Mouse (Mus musculus): Measurements from ENCODE around the gene Pik3c2g. TPM values are rescaled to one million over a fixed set of nuclear protein-coding genes. Genes with fewer than 3 reads are reported as not detected.

Pik3c2g gene
- polyA plus RNA-seq, 1 experiment, result not detected

DNA sequence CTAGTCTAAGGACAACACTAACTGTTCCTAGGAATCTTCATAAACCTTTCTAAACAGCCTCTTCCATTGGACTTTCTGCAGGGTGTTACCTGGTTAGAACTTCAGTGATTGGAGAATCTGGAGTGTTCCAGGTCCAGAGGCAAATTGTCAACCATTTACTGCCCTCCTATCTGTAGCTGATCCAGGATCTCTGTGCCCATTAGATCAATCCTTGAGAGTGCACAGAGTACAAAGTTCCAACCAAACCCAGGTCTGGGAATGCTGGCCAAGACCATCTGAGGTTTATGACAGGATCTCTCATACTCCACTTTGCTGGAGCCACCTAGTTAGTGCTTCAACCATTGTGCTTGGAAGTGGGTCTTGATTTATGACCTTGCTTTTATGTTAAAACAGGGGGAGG, 394.0 kb downstream of the Pik3c2g start:
- no peak overlapping the region for H3K27ac ChIP-seq (ENCODE audit: insufficient read depth, low read length)
- H3K4me3 ChIP-seq (ENCODE audit: extremely low read depth, insufficient read depth, insufficient read length), result no peak overlapping the region
- TF ChIP-seq POLR2A (IDR thresholded peaks at IDR 0.05; ENCODE audit: low read depth, low read length), result no peak
- TF ChIP-seq CTCF (IDR thresholded peaks at IDR 0.05; ENCODE audit: extremely low read depth, insufficient read depth, insufficient read length, insufficient replicate concordance), result no peak
- H3K36me3 ChIP-seq (ENCODE audit: control insufficient read depth, insufficient read depth, low read length), result no peaks in the 10 kb centered on the region
- H3K4me1 ChIP-seq (ENCODE audit: control insufficient read depth, insufficient read depth, insufficient read length), result no peaks in the 10 kb centered on the region
- no peaks in the 10 kb centered on the region for H3K27me3 ChIP-seq (ENCODE audit: control insufficient read depth, insufficient read depth, low read length)
- no peak for DNase-seq (ENCODE audit: low read depth in 1 of 2, low spot score in 2 of 2)

DNA sequence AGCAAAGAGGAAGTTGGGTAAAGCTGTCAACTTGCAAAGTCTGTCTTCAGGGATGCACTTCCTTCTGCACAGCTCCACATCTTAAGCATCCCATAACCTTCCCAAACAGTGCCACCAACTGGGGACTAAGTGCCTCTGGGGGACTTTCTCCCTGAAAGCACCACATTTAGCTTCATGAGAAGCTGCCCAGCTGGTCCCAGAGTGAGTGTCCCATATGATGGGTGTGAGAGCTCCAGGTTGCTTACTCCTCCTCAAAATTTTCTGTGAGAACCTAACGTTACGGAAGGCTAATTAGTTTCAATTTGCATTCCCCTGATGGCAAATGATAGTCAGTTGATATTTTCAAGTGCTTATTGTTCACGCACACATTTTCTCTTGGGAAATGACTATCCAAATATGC, 397.0 kb downstream of the Pik3c2g start:
- H3K36me3 ChIP-seq (ENCODE audit: control insufficient read depth, insufficient read depth, low read length), result no peaks in the 10 kb centered on the region
- DNase-seq (ENCODE audit: low read depth in 1 of 2, low spot score in 2 of 2), result no peak
- no peaks in the 10 kb centered on the region for H3K27me3 ChIP-seq (ENCODE audit: control insufficient read depth, insufficient read depth, low read length)
- H3K4me1 ChIP-seq (ENCODE audit: control insufficient read depth, insufficient read depth, insufficient read length), result no peaks in the 10 kb centered on the region
- TF ChIP-seq POLR2A (IDR thresholded peaks at IDR 0.05; ENCODE audit: low read depth, low read length), result no peak
- TF ChIP-seq CTCF (IDR thresholded peaks at IDR 0.05; ENCODE audit: extremely low read depth, insufficient read depth, insufficient read length, insufficient replicate concordance), result no peak
- H3K4me3 ChIP-seq (ENCODE audit: extremely low read depth, insufficient read depth, insufficient read length), result no peak overlapping the region
- no peak overlapping the region for H3K27ac ChIP-seq (ENCODE audit: insufficient read depth, low read length)
- WGBS, result 88% methylated on average over 3 of the region's 3 CpGs

GRCm38 (mm10) chr6:139986564-139986963, 399.5 kb downstream of the Pik3c2g start:
- H3K4me3 ChIP-seq (ENCODE audit: extremely low read depth, insufficient read depth, insufficient read length), result no peak overlapping the region
- no peaks in the 10 kb centered on the region for H3K27me3 ChIP-seq (ENCODE audit: control insufficient read depth, insufficient read depth, low read length)
- WGBS, result 83% methylated on average over 2 of the region's 2 CpGs
- no peaks in the 10 kb centered on the region for H3K36me3 ChIP-seq (ENCODE audit: control insufficient read depth, insufficient read depth, low read length)
- no peak for DNase-seq (ENCODE audit: low read depth in 1 of 2, low spot score in 2 of 2)
- no peak overlapping the region for H3K27ac ChIP-seq (ENCODE audit: insufficient read depth, low read length)
- TF ChIP-seq POLR2A (IDR thresholded peaks at IDR 0.05; ENCODE audit: low read depth, low read length) (no peak), CTCF (IDR thresholded peaks at IDR 0.05; ENCODE audit: extremely low read depth, insufficient read depth, insufficient read length, insufficient replicate concordance) (no peak)
- no peaks in the 10 kb centered on the region for H3K4me1 ChIP-seq (ENCODE audit: control insufficient read depth, insufficient read depth, insufficient read length)

- Histone ChIP-seq H3K27ac (ENCODE audit: insufficient read depth, low read length) (no peak overlapping the region), H3K36me3 (ENCODE audit: control insufficient read depth, insufficient read depth, low read length) (no peaks in the 10 kb centered on the region), H3K4me3 (ENCODE audit: extremely low read depth, insufficient read depth, insufficient read length) (no peak overlapping the region), H3K4me1 (ENCODE audit: control insufficient read depth, insufficient read depth, insufficient read length) (no peaks in the 10 kb centered on the region), H3K27me3 (ENCODE audit: control insufficient read depth, insufficient read depth, low read length) (no peaks in the 10 kb centered on the region)
- TF ChIP-seq POLR2A (IDR thresholded peaks at IDR 0.05; ENCODE audit: low read depth, low read length), result no peak
- TF ChIP-seq CTCF (IDR thresholded peaks at IDR 0.05; ENCODE audit: extremely low read depth, insufficient read depth, insufficient read length, insufficient replicate concordance), result no peak
- 92% methylated on average over 6 of the region's 6 CpGs for WGBS
- no peak for DNase-seq (ENCODE audit: low read depth in 1 of 2, low spot score in 2 of 2)
Observed at GRCm38 (mm10) chr6:139989075-139989474, 402.1 kb downstream of the Pik3c2g start.

- no peak for TF ChIP-seq POLR2A (IDR thresholded peaks at IDR 0.05; ENCODE audit: low read depth, low read length)
- TF ChIP-seq CTCF (IDR thresholded peaks at IDR 0.05; ENCODE audit: extremely low read depth, insufficient read depth, insufficient read length, insufficient replicate concordance), result no peak
- H3K4me3 ChIP-seq (ENCODE audit: extremely low read depth, insufficient read depth, insufficient read length), result no peak overlapping the region
- H3K27me3 ChIP-seq (ENCODE audit: control insufficient read depth, insufficient read depth, low read length), result no peaks in the 10 kb centered on the region
- H3K4me1 ChIP-seq (ENCODE audit: control insufficient read depth, insufficient read depth, insufficient read length), result no peaks in the 10 kb centered on the region
- H3K27ac ChIP-seq (ENCODE audit: insufficient read depth, low read length), result no peak overlapping the region
- H3K36me3 ChIP-seq (ENCODE audit: control insufficient read depth, insufficient read depth, low read length), result no peaks in the 10 kb centered on the region
- 84% methylated on average over 10 of the region's 10 CpGs for WGBS
- no peak for DNase-seq (ENCODE audit: low read depth in 1 of 2, low spot score in 2 of 2)
Observed at GRCm38 (mm10) chr6:139989597-139989996, 402.6 kb downstream of the Pik3c2g start.

DNA sequence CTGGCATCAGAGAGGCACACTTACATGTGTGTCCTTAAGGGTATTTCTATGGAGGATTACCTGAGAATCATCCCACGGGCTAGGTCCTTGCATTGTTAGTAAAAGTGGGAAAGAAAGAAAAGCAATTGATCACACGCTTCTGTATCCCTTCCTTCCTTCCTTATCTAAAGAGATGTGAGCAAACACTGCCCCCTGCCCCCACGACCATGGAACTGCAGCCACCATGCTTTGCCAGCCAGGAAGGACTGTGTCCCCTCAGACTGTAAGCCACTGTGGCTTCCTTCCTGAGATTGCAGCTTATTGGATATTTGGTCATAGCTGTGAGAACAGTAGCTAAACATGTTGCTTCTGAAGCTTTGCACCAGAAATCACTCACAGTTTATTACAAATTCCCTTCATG, 418.2 kb downstream of the Pik3c2g start:
- Histone ChIP-seq H3K36me3 (ENCODE audit: control insufficient read depth, insufficient read depth, low read length) (no peaks in the 10 kb centered on the region), H3K27me3 (ENCODE audit: control insufficient read depth, insufficient read depth, low read length) (no peaks in the 10 kb centered on the region), H3K4me3 (ENCODE audit: extremely low read depth, insufficient read depth, insufficient read length) (no peak overlapping the region), H3K27ac (ENCODE audit: insufficient read depth, low read length) (no peak overlapping the region), H3K4me1 (ENCODE audit: control insufficient read depth, insufficient read depth, insufficient read length) (no peaks in the 10 kb centered on the region)
- TF ChIP-seq POLR2A (IDR thresholded peaks at IDR 0.05; ENCODE audit: low read depth, low read length) (no peak), CTCF (IDR thresholded peaks at IDR 0.05; ENCODE audit: extremely low read depth, insufficient read depth, insufficient read length, insufficient replicate concordance) (no peak)
- no peak for DNase-seq (ENCODE audit: low read depth in 1 of 2, low spot score in 2 of 2)
- 76% methylated on average over 3 of the region's 3 CpGs for WGBS

Other genes starting within 250 kb of the Pik3c2g start
- not detected in 2 replicates for gene Rergl, start 85.2 kb upstream of the Pik3c2g start, polyA plus RNA-seq (2012; rRNA removed)

All from spleen, adult 2 months (tissue).